Mouse (Mus musculus) liver, embryonic 14.5 days (tissue): ENCODE measurements around the gene Rnf113a2.

Source experiments
- CTCF ChIP-seq: IDR thresholded peaks from 2 replicates; pipeline ENCODE4 v1.5.1; 2016; ENCODE audit warnings: antibody characterized with exemption, low read depth, control low read depth
- EP300 ChIP-seq: IDR thresholded peaks from 2 replicates; pipeline ENCODE4 v1.6.1; 2016; ENCODE audit warnings: antibody characterized with exemption, low read depth

GRCm38 (mm10) chr12:84392681-84393080 is 24.3 kb upstream of the Rnf113a2 start:
- TF ChIP-seq CTCF (no peak), EP300 (no peak)
